Mouse (Mus musculus): ENCODE measurements around the gene Trpc1. TPM values are rescaled to one million over a fixed set of nuclear protein-coding genes. Genes with fewer than 3 reads are reported as not detected.
A peak's percentile ranks its signal among the peaks of the same experiment; 100 is the strongest.

The Trpc1 gene
- 2.3 and 2.5 TPM in 2 replicates for polyA plus RNA-seq (2012; rRNA removed)

DNA sequence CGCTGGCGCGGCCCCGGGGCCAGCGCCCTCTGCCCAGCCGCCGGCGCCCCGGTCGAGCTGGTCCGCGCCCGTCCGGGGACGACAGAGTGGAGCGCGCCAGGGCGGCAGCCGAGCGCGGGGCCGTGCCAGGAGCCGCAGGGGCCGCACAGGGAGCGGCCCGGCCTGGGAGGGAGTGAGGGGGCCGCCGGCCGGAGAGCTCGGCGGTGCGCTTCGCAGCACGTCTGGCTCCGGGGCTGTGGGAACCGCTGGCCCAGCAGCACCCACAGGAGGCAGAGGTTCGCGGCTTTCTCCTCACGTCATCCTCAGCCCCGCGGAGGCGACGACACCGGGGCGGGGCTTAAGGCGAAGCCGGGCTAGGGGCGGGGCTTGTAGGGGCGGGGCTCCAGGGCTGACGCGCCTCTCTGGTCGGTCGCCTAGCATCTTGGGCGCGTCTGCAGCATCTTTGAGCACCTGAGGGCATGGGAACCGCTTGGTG is at the start of gene Trpc1:
TSS of gene Trpc1 (minus strand) at position 339 of the 475 bp plus-strand sequence.
- peak within 1 kb of the TSS; percentile 81 for H3K27ac ChIP-seq (ENCODE audit: control insufficient read depth, insufficient read depth, low read depth, low read length)
- H3K4me3 ChIP-seq (ENCODE audit: control insufficient read depth, low read depth, low read length) = peak within 1 kb of the TSS; percentile 97
- TF ChIP-seq POLR2A (IDR thresholded peaks at IDR 0.05; ENCODE audit: control insufficient read depth, low read depth, low read length) (peak; percentile 41; the same call in 1 of the 2 replicates), CTCF (IDR thresholded peaks at IDR 0.05; ENCODE audit: control insufficient read depth, insufficient read depth, insufficient replicate concordance, low read depth, low read length) (no peak)
- no peaks in the 10 kb centered on the region for H3K36me3 ChIP-seq (ENCODE audit: control insufficient read depth, insufficient read depth, low read length)
- H3K27me3 ChIP-seq (ENCODE audit: control insufficient read depth, insufficient read depth, low read length) = no peaks in the 10 kb centered on the region
- peaks cover 7% of the 10 kb centered on the region for H3K4me1 ChIP-seq (ENCODE audit: control insufficient read depth, insufficient read depth, low read length)

DNA sequence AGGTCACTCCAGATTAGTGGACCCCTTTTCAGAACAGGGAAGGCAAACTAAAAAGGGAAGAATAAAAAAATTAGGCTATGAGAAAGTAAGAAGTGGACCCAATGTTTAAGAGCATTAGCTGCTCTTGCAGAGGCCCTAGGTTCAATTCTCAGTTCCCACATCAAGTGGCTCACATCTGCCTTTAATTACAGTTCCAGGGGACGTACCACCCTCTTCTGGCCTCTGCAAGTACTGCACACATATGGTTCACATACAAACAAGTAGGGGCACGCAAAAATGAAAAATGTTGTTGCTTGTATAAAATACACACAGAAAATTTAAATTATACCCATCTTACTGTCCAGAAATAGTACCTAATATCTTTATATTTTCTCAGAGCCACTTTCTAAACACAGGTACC is 46.1 kb upstream of the Trpc1 start:
- H3K27me3 ChIP-seq (ENCODE audit: control insufficient read depth, insufficient read depth, low read length) = no peaks in the 10 kb centered on the region
- TF ChIP-seq POLR2A (IDR thresholded peaks at IDR 0.05; ENCODE audit: control insufficient read depth, low read depth, low read length) = no peak
- TF ChIP-seq CTCF (IDR thresholded peaks at IDR 0.05; ENCODE audit: control insufficient read depth, insufficient read depth, insufficient replicate concordance, low read depth, low read length) = no peak
- H3K4me1 ChIP-seq (ENCODE audit: control insufficient read depth, insufficient read depth, low read length) = no peaks in the 10 kb centered on the region

DNA sequence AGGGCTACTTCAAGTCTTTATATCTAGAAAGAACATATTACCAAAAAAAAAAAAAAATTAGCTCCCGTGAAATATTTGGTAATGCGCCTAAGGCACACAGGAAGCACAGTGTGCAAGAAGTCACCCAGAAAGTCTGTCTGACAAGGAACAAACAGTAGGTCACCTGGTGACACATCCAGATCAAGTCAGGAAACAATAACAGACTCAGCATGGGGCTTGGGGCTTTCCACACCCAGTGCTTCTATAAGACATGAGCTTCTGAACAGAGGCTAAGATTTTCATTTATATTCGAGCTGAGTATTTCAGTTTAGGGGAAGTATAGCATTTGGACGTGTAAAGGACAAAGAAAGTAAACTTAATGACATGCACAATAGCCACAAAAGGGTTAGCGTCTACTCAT is 45.7 kb upstream of the Trpc1 start:
- Histone ChIP-seq H3K4me1 (ENCODE audit: control insufficient read depth, insufficient read depth, low read length) (no peaks in the 10 kb centered on the region), H3K27ac (ENCODE audit: control insufficient read depth, insufficient read depth, low read depth, low read length) (no peak overlapping the region), H3K4me3 (ENCODE audit: control insufficient read depth, low read depth, low read length) (no peak overlapping the region), H3K27me3 (ENCODE audit: control insufficient read depth, insufficient read depth, low read length) (no peaks in the 10 kb centered on the region), H3K36me3 (ENCODE audit: control insufficient read depth, insufficient read depth, low read length) (no peaks in the 10 kb centered on the region)
- no peak for TF ChIP-seq POLR2A (IDR thresholded peaks at IDR 0.05; ENCODE audit: control insufficient read depth, low read depth, low read length)
- TF ChIP-seq CTCF (IDR thresholded peaks at IDR 0.05; ENCODE audit: control insufficient read depth, insufficient read depth, insufficient replicate concordance, low read depth, low read length) = no peak

More for the DNA sequence above, 46.1 kb upstream of the Trpc1 start:
- Histone ChIP-seq H3K4me3 (ENCODE audit: control insufficient read depth, low read depth, low read length) (no peak overlapping the region), H3K27ac (ENCODE audit: control insufficient read depth, insufficient read depth, low read depth, low read length) (no peak overlapping the region), H3K36me3 (ENCODE audit: control insufficient read depth, insufficient read depth, low read length) (no peaks in the 10 kb centered on the region)

DNA sequence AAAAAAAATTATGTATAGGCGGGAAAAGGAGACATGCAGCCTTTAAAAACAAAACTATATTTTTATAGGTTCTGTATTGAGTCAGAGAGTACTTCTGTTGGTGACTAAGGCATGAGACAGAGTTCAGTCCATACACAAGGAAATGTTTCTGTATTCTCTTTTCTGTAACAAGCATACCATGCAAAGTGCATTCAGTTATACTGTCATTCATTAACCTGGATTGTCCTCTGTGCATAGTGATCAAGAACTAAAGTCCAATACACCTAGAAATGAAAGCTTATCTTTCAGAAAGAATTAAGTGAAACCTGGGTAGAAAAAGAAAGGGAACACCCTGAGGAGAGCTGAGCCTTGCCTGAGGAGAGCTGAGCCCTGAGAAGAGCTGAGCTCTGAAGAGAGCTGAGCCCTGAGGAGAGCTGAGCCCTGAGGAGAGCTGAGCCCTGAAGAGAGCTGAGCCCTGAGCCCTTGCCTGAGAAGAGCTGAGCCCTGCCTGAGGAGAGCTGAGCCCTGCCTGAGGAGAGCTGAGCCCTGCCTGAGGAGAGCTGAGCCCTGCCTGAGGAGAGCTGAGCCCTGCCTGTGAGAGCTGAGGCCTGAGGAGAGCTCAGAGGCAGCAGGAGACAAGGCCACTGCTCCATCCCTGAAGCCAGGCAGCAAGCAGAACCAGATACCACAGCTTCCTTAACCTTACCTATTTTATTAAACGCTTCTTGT is 45.1 kb upstream of the Trpc1 start:
- H3K4me3 ChIP-seq (ENCODE audit: control insufficient read depth, low read depth, low read length) = no peak overlapping the region
- H3K27ac ChIP-seq (ENCODE audit: control insufficient read depth, insufficient read depth, low read depth, low read length) = no peak overlapping the region
- H3K36me3 ChIP-seq (ENCODE audit: control insufficient read depth, insufficient read depth, low read length) = no peaks in the 10 kb centered on the region
- no peaks in the 10 kb centered on the region for H3K4me1 ChIP-seq (ENCODE audit: control insufficient read depth, insufficient read depth, low read length)
- no peak for TF ChIP-seq POLR2A (IDR thresholded peaks at IDR 0.05; ENCODE audit: control insufficient read depth, low read depth, low read length)
- TF ChIP-seq CTCF (IDR thresholded peaks at IDR 0.05; ENCODE audit: control insufficient read depth, insufficient read depth, insufficient replicate concordance, low read depth, low read length) = no peak
- H3K27me3 ChIP-seq (ENCODE audit: control insufficient read depth, insufficient read depth, low read length) = no peaks in the 10 kb centered on the region

DNA sequence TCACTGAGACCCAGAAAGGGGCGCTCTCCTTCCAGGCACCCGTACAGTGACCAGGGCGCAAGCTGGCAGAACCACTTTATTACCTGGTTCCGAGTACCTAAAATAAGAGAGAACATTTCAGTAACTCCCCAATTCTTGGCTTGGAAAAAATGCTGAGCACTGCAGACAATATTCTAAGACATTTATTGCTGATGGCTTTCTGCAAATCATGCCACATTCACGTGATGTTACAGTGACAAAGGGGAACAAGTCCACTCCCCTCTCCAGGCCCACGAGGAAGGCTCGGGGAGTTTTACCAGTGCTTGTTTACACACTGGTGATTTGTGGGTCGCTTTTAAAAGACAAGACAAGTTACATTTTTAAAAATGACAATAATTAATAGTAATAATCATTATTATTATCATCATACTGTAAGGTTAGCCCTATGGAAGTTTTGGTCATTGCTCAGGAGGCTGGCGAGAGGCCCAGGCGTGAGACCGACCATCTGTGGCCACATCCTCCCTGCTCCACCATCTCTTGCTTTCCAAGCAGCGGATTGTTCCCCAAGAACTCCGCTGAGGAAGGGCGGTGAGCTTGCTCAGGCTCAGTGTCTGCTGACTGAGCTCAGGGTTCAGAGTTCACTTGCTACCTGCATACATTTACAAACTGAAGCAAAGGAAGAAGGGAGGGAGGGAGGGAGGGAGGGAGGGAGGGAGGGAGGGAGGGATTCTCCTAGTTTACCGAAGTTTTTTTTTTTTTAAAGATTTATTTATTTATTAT is 44.0 kb upstream of the Trpc1 start:
- no peaks in the 10 kb centered on the region for H3K4me1 ChIP-seq (ENCODE audit: control insufficient read depth, insufficient read depth, low read length)
- no peaks in the 10 kb centered on the region for H3K27me3 ChIP-seq (ENCODE audit: control insufficient read depth, insufficient read depth, low read length)
- no peak for TF ChIP-seq POLR2A (IDR thresholded peaks at IDR 0.05; ENCODE audit: control insufficient read depth, low read depth, low read length)
- no peak for TF ChIP-seq CTCF (IDR thresholded peaks at IDR 0.05; ENCODE audit: control insufficient read depth, insufficient read depth, insufficient replicate concordance, low read depth, low read length)
- no peak overlapping the region for H3K27ac ChIP-seq (ENCODE audit: control insufficient read depth, insufficient read depth, low read depth, low read length)
- H3K4me3 ChIP-seq (ENCODE audit: control insufficient read depth, low read depth, low read length) = no peak overlapping the region
- H3K36me3 ChIP-seq (ENCODE audit: control insufficient read depth, insufficient read depth, low read length) = no peaks in the 10 kb centered on the region

DNA sequence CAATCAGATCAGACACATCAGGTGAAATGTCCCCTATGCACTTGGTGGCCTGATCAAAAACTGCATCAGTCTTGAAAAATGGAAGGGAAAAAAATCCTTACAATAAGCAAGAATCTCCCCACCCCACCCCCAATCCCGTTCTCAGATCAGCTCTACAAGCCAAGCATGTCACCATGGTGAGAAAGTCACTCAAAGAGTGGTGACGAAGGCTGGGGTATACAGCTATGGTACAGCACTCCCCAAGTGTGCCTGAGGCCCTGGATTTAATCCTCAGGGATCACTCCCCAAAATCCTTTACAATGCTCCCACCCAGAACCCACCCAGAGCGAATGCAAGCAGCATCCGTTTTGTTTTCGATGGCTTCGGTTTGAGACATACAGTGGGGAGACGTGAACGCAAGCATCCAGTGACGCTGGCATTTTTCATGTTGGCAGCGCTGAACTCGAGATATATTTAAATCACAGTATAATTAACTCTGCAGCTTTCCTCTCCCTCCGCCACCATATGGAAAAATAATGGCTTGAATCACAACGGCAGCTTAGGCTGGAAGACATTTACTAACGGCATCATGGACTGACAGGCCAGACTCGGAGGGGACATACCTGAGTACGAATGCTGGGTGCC is 34.8 kb upstream of the Trpc1 start:
- TF ChIP-seq CTCF (IDR thresholded peaks at IDR 0.05; ENCODE audit: control insufficient read depth, insufficient read depth, insufficient replicate concordance, low read depth, low read length) (no peak), POLR2A (IDR thresholded peaks at IDR 0.05; ENCODE audit: control insufficient read depth, low read depth, low read length) (no peak)
- Histone ChIP-seq H3K4me1 (ENCODE audit: control insufficient read depth, insufficient read depth, low read length) (no peaks in the 10 kb centered on the region), H3K4me3 (ENCODE audit: control insufficient read depth, low read depth, low read length) (no peak overlapping the region), H3K36me3 (ENCODE audit: control insufficient read depth, insufficient read depth, low read length) (no peaks in the 10 kb centered on the region), H3K27me3 (ENCODE audit: control insufficient read depth, insufficient read depth, low read length) (no peaks in the 10 kb centered on the region), H3K27ac (ENCODE audit: control insufficient read depth, insufficient read depth, low read depth, low read length) (no peak overlapping the region)

Data from testis, adult 2 months (tissue).